Mouse (Mus musculus) thymus, postnatal 25 days (tissue): ENCODE measurements around the gene Shisal1.

Experiments
- DNase-seq: peaks from one replicate; pipeline ENCODE4 v3.0.0; 2022

Shisal1 gene

DNA sequence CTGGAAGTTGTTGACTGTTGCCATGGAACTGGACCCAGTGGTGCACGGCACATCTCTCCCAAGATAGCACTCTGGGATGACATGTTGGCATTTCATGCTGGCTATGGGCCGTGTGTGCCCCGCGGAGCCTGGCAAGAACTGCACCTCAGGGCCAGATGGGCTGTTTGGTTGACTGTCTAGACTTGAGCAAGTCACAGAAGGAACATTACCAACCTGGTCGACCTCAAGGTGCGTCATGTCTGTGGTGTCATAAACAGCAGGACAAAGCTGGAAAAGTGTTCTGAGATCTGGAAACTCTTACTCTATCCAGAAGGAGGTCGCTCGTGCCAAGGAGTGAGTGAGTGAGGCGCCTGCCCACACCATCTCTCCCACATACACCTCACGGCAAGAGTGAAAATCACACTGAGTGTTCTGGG is 80.3 kb downstream of the Shisal1 start:
- no peak for DNase-seq

DNA sequence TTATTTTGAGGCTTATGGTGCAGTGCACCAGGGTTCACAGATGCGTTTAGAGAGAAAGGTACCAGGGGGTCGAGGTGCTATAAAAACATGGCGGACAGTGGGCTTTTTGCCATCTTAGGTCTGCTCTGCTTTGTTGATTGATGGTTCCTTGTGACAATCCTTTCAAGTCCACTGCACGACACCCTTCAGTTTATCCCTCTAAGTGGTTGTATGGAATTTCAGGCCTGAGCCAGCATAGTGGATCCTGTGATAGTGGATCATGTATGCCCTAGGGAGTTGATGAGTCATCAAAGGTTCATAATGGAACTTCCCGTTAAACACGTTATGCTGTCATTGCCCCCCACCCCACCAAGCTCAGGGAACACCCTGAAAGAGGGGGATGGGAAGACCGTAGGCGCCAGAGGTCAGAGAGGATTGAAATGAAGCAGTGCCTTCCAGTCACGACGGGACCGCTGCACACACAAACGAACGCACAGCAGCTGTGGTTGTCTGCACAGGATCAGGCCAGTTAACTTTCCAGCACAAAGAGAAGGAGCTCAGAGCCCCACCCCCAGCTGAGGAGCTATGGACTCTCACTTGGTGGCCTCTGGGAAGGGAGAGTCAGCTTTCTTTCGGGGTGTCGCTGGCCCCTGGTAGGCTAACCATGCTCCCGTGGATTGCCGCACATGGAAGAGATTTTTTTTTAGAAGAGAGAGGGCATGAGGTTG is 81.1 kb downstream of the Shisal1 start:
- DNase-seq = no peak

DNA sequence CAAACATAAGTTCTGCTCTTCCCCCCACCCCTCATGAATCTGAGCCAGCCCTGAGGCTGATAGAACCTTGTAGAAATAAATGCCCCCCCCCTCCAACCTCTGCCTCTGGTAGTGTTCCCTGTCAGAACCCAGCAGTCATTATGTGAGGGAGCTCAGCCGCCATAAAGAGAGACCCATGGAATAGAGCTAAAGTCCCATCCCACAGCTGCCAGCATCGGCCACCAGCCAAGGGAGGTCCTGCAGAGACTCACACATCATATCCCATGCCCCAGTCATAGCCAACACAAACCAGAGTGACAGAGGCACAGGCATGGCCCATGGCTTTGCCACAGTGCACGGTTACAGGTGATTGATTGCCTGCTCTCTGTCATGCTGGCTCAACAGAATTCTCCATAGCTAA is 82.2 kb downstream of the Shisal1 start:
- no peak for DNase-seq

DNA sequence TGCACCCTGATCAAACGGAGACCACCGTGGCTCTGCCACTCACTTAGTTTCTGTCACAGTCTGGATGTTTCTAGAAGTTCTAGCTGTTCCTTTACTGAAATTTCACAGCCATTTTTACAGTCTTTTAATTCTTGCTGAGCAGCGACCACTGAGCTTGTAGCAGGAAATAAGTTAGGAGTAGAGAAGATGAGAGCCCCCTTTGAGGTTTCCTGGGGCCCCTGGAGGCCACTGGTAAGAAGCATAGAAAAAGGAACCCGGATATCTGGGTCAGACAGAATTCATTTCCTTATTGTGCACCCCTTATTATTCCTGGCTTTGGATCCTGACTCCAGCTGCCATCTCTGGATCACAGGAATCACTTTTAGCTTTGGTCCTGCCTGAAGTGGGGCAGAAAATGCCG is 91.8 kb downstream of the Shisal1 start:
- DNase-seq = peak; percentile 44

DNA sequence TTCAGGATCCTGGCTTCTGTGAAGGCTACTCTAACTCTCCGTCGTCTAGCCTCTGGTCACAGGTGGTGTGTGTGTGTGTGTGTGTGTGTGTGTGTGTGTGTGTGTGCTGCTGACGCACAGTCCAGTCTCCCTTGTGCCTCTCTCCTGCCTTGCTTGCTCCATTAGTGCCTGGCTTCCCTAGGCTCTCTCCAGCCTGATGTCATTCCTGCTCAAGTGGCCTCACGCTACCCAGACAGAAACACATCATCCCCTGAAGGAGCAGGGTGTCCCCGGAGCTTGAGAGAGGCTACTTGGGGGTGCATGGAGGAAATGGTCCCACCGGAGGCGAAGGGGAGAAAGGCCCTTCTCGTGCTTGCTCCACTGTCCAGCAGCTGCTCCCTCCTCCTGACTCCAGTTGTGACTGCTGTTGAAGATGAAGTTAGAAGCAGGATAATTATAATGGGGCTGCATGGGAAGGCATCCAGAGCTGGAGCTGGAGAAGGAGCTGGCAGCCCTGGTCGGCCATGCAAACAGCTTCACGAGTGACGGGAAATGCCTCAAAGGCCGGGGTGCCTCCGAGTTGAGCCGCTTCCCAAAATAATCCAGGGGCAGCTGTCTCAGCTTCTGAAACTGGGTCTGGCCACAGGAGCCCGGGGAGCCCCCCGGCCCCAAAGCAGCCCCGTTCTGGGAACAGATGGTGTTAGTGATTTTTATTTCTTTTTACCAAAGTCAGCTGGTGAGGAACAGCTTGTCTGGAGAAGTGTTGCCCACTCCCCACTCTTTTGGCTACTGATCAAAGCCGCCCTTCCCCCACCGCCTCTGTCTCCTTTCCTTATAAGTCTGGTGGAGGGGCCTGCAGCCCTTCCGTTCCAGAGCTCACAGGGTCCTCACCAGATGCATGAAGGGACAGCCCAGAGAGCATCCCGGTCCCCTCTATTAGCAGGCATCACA is 94.7 kb downstream of the Shisal1 start:
- no peak for DNase-seq

DNA sequence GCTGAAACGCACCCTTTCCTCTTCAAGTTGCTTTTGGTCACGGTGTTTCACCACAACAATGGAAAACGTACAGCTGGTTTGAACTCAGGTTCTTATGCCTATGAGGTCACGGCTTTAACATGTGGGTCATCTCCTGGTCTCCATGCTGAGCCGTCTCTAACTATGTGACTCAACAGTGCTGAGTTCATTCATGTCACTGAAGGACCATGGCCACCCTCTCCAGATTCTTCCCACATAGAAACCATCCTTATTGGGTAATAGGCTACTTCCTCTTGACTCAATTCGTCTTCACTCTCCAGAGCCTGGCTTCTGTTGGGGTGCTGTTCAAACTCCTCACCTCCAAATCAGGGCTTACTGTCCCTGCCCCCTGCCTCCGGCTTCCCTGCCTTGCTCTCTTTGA is 95.6 kb downstream of the Shisal1 start:
- DNase-seq = no peak

DNA sequence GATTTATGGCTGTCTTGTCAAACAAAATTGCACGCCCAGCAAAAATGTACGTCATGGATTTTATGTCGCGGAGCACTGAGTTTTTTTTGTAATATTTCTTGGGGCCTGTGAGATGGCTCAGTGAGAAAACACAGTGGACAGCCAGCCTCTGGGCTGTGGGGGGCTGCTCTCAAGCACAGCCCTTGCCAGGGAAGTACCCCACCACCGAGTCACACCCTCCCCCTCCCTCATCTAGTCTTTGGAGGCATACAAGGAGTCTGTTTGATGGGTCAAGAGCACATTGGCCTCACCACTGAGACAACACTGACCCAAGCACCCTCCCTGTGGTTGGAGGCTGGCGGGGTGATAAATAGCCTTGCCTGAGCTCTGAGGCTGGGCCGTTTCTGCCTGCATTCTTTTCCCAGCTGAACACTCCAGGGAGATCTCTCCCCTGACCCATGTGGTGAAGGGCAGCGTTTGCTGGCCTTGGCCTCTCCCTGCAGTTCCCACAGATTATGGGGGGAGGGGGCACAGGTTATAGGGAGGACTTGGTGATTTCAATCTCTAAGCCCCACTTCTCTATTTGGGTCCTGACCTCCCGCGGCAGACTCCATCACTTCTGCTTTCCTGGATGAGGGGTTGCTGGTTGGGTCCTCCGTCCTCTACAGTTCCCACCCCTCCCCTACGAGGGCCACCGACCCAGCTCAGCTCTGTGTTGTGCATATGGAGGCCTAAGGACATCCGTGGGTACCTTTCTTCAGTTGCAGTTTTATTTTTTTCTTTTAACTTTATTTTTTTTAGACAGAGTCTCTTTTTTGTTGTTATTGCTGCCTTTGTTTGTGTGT is 96.8 kb downstream of the Shisal1 start:
- DNase-seq = no peak

DNA sequence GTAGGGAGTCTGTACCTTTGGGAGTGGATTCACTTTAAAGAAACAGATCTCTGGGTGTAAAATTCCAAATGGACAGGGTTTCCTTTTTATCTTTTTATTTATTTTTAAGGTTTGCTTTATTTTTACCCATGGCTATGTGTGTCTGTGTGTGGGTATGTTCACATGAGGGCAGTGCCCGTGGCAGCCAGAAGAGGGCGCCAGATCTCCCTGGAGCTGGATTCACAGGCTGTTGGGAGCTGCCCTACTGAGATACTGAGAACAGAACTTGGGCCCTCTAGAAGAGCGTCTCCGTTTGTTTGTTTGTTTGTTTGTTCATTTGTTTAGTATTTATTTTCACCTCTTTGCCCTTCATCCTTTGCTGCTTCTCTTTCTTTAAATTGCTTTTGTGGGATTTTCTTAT is 98.1 kb downstream of the Shisal1 start:
- no peak for DNase-seq

DNA sequence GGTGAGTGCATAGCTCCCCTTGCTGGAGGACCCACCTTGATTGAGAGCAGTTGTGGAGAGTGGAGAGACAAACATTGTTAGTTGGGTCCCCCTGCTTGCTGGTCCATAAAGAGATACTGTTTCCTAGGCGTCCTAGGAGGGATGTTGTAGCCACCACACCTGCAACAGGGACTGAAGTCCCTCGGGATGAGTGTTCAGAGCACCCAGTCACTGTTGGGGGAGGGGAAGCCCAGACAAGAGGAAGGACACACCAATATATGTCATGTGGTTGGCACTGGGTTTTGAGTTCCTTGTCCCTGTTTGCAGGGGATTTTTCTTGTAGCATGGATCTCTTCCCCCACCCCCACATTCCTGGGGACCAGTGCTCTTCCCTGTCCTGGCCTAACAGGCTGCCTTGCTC is 106.0 kb downstream of the Shisal1 start:
- no peak for DNase-seq

DNA sequence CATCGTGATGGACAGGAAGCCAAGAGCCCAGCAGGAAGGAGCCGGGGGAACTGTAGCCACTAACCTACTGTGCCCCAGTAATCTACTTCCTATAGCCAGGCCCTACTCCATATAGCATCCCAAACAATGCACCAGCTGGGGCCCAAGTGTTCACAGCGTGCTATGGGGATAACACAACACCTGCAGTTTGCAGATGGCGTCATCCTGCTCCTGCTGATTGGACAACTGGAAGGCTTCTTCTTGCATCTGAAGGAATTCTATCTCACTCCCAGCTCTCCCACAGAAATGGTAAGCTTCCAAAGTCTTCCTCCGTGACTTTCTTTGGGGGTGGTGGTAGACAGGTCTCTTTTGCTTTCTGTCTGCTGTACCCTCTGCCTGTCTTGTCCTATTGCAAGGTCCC is 109.3 kb downstream of the Shisal1 start:
- DNase-seq = no peak

DNA sequence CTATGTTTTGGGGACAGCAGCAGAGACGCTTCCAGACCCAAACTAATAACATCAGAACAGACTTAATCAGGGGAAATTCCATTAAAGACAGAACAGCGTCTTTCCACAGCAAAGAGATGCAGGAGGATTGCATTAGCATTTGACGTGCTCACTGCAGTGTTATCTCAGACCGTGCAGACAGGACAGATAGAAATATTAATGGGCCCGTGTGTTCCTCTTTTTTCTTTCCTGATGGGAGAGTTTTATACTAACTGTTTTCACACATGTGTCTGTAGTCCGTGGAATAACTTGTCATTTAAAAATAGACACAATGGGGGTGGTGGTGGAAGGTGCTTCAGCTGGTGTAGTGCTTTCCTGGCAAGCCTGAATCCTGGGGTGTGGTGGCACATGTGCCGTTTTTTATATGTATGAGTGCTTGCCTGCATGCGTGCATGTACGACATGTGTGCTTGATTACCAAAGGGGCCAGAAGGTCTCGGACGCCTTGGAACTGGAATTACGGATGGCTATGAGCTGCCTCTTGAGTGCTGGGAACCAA is 110.5 kb downstream of the Shisal1 start:
- DNase-seq = no peak

DNA sequence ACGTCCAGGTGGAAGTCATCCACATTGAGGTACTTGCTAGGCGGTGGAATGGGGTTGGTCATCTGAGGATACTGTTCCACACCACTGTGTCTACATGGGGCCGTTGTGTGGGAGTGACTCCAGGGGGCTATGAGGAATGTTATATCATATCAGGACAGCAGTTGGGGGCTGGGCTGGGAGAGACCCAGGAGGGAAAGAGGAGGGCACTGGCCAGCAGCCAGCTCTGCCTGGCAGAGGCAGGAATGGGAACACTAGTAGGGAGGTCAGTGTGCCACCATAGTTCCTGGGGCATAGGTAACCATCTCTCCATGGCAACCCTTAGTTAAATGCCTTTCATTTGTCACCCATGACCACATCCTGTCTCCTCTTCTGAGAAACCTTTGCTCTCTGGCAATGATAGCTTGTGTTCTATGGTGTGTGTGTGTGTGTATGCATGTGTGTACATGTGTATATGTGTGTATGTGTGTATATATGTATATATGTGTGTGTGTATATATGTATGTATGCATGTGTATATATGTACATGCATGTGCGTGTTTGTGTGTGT is 115.8 kb downstream of the Shisal1 start:
- no peak for DNase-seq

DNA sequence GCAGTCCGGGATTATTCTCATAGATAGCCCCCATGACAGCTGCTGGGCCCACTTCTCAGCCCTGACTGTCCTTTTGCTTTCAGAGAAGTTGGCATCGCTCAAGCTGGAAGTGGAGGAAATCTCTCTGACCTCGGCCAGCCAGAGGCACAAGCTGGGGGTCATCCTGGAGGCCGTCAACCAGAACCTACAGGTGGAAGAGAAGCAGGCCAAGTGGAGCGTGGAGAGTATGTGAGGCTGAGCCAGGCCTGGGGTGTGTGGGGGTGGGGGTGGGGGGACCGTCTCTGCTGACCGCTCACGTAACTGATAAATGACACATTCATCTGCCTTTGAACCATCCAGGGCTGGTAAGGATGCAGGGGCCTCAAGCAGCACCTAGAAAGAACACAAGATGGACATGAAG is 117.0 kb downstream of the Shisal1 start:
- DNase-seq = no peak
